Mouse (Mus musculus) thymus, postnatal 4 days (tissue): ENCODE results near the gene Lrrc45.
"Not testable (repeated sequence)": the region's sequence is repeated elsewhere in the genome, so short reads cannot be mapped to it uniquely, and the experiment has no call there.

Experiments used
- DNase-seq: peaks from one replicate; pipeline ENCODE4 v3.0.0; 2021

Gene Lrrc45

GRCm38 (mm10) chr11:120728530-120729240 is 15.0 kb downstream of the Lrrc45 start:
- no peak for DNase-seq

GRCm38 (mm10) chr11:120729432-120730050 is 15.8 kb downstream of the Lrrc45 start:
- DNase-seq, result peak; percentile 37

- DNase-seq, result no peak
These were observed 16.7 kb downstream of the Lrrc45 start for GRCm38 (mm10) chr11:120730331-120730870.

GRCm38 (mm10) chr11:120731395-120731794 is 17.7 kb downstream of the Lrrc45 start:
- DNase-seq, result no peak

GRCm38 (mm10) chr11:120731858-120732680 is 18.3 kb downstream of the Lrrc45 start, which contains the start of gene Cbr2:
TSS of gene Cbr2 (minus strand) at chr11:120732114.
- no peak for DNase-seq

GRCm38 (mm10) chr11:120733521-120733920 is 19.8 kb downstream of the Lrrc45 start:
- no peak for DNase-seq

GRCm38 (mm10) chr11:120736424-120736823 is 22.7 kb downstream of the Lrrc45 start:
- DNase-seq, result no peak

- DNase-seq, result no peak
These were observed 27.3 kb downstream of the Lrrc45 start for GRCm38 (mm10) chr11:120740981-120741380.

GRCm38 (mm10) chr11:120744121-120744701 is 30.5 kb downstream of the Lrrc45 start:
- DNase-seq, result no peak

- no peak for DNase-seq
These were observed 34.2 kb downstream of the Lrrc45 start for GRCm38 (mm10) chr11:120747974-120748373.

GRCm38 (mm10) chr11:120749430-120749829 is 35.7 kb downstream of the Lrrc45 start:
- DNase-seq, result peak; percentile 59

- no peak for DNase-seq
These were observed 37.9 kb downstream of the Lrrc45 start for GRCm38 (mm10) chr11:120751606-120752005.

GRCm38 (mm10) chr11:120760236-120760635 is 46.5 kb downstream of the Lrrc45 start:
- no peak for DNase-seq

GRCm38 (mm10) chr11:120761811-120762671 is 48.3 kb downstream of the Lrrc45 start:
- no peak for DNase-seq

- DNase-seq, result not testable (repeated sequence)
These were observed 48.9 kb downstream of the Lrrc45 start, which contains the start of gene Hmga1b for GRCm38 (mm10) chr11:120762672-120763041. TSS of gene Hmga1b (plus strand) at chr11:120762794.

- DNase-seq, result not testable (repeated sequence)
These were observed 49.6 kb downstream of the Lrrc45 start for GRCm38 (mm10) chr11:120763121-120763999.

- not testable (repeated sequence) for DNase-seq
These were observed 53.3 kb downstream of the Lrrc45 start for GRCm38 (mm10) chr11:120767023-120767422.

- DNase-seq, result no peak
These were observed 54.5 kb downstream of the Lrrc45 start for GRCm38 (mm10) chr11:120768206-120768605.
